Comparison of ENCODE assay signal across 37 mouse cellular contexts in genomic region chr19:12550005-12550942, GRCm38 (mm10). TPM values are rescaled to one million over a fixed set of nuclear protein-coding genes. Genes with fewer than 3 reads are reported as not detected.
DNase-seq lines count a peak whose midpoint lies in the region; ATAC-seq and TF ChIP-seq lines count a peak whose summit lies in the region.
"Had no signal": no experiment of that assay in that cellular context is flagged by ENCODE, and none has a peak within 500 bp of the region (broad histone marks: within the 10 kb centered on the region; RNA-seq: fewer than 3 reads in every experiment).

No protein-coding gene starts in this region.

- H3K9ac ChIP-seq in kidney, embryonic 14.5 days (ENCODE audit: low read depth, low read length): no peak overlapping the region
- H3K9ac ChIP-seq: embryonic facial prominence, embryonic 12.5 days; heart, embryonic 13.5 days; hindbrain, embryonic 15.5 days; liver, embryonic 12.5 days; liver, postnatal 0 days; midbrain, embryonic 12.5 days; neural tube, embryonic 15.5 days; stomach, embryonic 15.5 days had no signal

- CTCF ChIA-PET in Patski (lab: Charles Lee): interaction anchor here (1.0 to 1.2 kb wide), 2 partner anchors 11 to 264 kb away, joined by 3 to 4 read pairs; no protein-coding TSS in a partner anchor

- no peaks in the 10 kb centered on the region for H3K4me1 ChIP-seq in kidney, embryonic 14.5 days (ENCODE audit: control insufficient read depth, insufficient read depth, low read length)
- H3K4me1 ChIP-seq: embryonic facial prominence, embryonic 12.5 days; heart, embryonic 13.5 days; hindbrain, embryonic 15.5 days; liver, embryonic 12.5 days; midbrain, embryonic 12.5 days; neural tube, embryonic 15.5 days; stomach, embryonic 15.5 days had no signal

- 62% methylated on average over 5 of the region's 5 CpGs for WGBS in kidney, embryonic 14.5 days

- H3K4me3 ChIP-seq in kidney, embryonic 14.5 days (ENCODE audit: low read length): no peak overlapping the region
- H3K4me3 ChIP-seq: embryonic facial prominence, embryonic 12.5 days; heart, embryonic 13.5 days; hindbrain, embryonic 15.5 days; liver, embryonic 12.5 days; midbrain, embryonic 12.5 days; neural tube, embryonic 15.5 days; stomach, embryonic 15.5 days had no signal

- POLR2A ChIA-PET in Patski (lab: Charles Lee): no interaction called here

- in situ Hi-C loops in Patski (cut with MboI; ENCODE audit: low pct_unique_long_range_greater_than_20kb): no loop called here

- DNase-seq in ES-CJ7 (ENCODE audit: low read depth, low spot score) (peak; percentile 34), Patski (ENCODE audit: low read depth, low spot score) (no peak)
- DNase-seq in kidney, postnatal 14 days: peak; percentile 27
- no peak for DNase-seq in neural tube, embryonic 10.5 days (ENCODE audit: extremely low spot score, low spot score)
- no peak for DNase-seq in layer of hippocampus, postnatal 10 days (ENCODE audit: low spot score in 2 of 2)
- DNase-seq: adrenal gland, postnatal 25 days; B cell, adult 2 months; cerebellum, adult 11-12 months; cerebellum, adult 9-11 months; embryo, embryonic 11 days; gastrocnemius, postnatal 36 days; heart, postnatal 10 days; layer of hippocampus, postnatal 36 days; left cerebral cortex, postnatal 4 days; liver, postnatal 0 days; retina, postnatal 1 day; right cerebral cortex, postnatal 14 days; thymus, postnatal 14 days had no signal

- no peak for TF ChIP-seq CTCF in Patski (IDR thresholded peaks at IDR 0.05)

- peak overlapping the region; percentile 24; the same call in 1 of the 2 replicates for H3K27ac ChIP-seq in kidney, embryonic 14.5 days (ENCODE audit: low read depth, low read length)
- H3K27ac ChIP-seq: embryonic facial prominence, embryonic 12.5 days; heart, embryonic 13.5 days; hindbrain, embryonic 15.5 days; liver, embryonic 12.5 days; midbrain, embryonic 12.5 days; neural tube, embryonic 15.5 days; stomach, embryonic 15.5 days had no signal

- peak; percentile 57 for ATAC-seq in Patski
- ATAC-seq in kidney, embryonic 14.5 days (ENCODE audit: low FRiP score, low TSS enrichment): peak; percentile 87
- ATAC-seq in monocyte, adult 5-6 weeks (replicated peaks; ENCODE audit: insufficient number of reproducible peaks, low FRiP score, low TSS enrichment, poor library complexity, severe bottlenecking): no peak
- ATAC-seq: forebrain, embryonic 14.5 days; inflammation-experienced regulatory T-cells, adult 6 months; liver, embryonic 12.5 days; liver, postnatal 0 days had no signal

- 0 out of 2 replicates have a peak, but pooled peaks cover 3% of the 10 kb centered on the region for H3K9me3 ChIP-seq in kidney, embryonic 14.5 days (ENCODE audit: control insufficient read depth, low read length)
- H3K9me3 ChIP-seq: embryonic facial prominence, embryonic 12.5 days; heart, embryonic 13.5 days; hindbrain, embryonic 15.5 days; liver, embryonic 12.5 days; midbrain, embryonic 12.5 days; neural tube, embryonic 15.5 days; stomach, embryonic 15.5 days had no signal

- H3K4me2 ChIP-seq in kidney, embryonic 14.5 days (replicated peaks; ENCODE audit: low read depth, low read length): no peak overlapping the region
- H3K4me2 ChIP-seq: embryonic facial prominence, embryonic 12.5 days; heart, embryonic 13.5 days; hindbrain, embryonic 15.5 days; liver, embryonic 12.5 days; midbrain, embryonic 12.5 days; neural tube, embryonic 15.5 days; stomach, embryonic 15.5 days had no signal

- H3K36me3 ChIP-seq in kidney, embryonic 14.5 days (ENCODE audit: control insufficient read depth, insufficient read depth, low read length): no peaks in the 10 kb centered on the region
- H3K36me3 ChIP-seq: embryonic facial prominence, embryonic 12.5 days; heart, embryonic 13.5 days; hindbrain, embryonic 15.5 days; liver, embryonic 12.5 days; midbrain, embryonic 12.5 days; neural tube, embryonic 15.5 days; stomach, embryonic 15.5 days had no signal

- H3K27me3 ChIP-seq in Patski: no peaks in the 10 kb centered on the region
- H3K27me3 ChIP-seq in kidney, embryonic 14.5 days (ENCODE audit: control insufficient read depth, insufficient read depth, low read length): no peaks in the 10 kb centered on the region
- H3K27me3 ChIP-seq: embryonic facial prominence, embryonic 12.5 days; heart, embryonic 13.5 days; hindbrain, embryonic 15.5 days; liver, embryonic 12.5 days; midbrain, embryonic 12.5 days; neural tube, embryonic 15.5 days; stomach, embryonic 15.5 days had no signal

RNA-seq across cellular contexts. Expression of gene Fam111a, which starts 4.7 kb away (rescaled TPM):
- 0.01 TPM for polyA plus RNA-seq in Patski (2021)
- 28.8 and 29.3 TPM in 2 replicates for polyA plus RNA-seq in kidney, embryonic 14.5 days (2014; fragmentation: Nextera tagmentation; extraction: Ambion mirVana)
- 148 to 161 TPM (median 159 TPM) in 3 replicates for total RNA-seq in monocyte, adult 5-6 weeks (2017)
- total RNA-seq in layer of hippocampus, postnatal 10 days (2021): 1 to 10 TPM; 3.9 to 4.1 TPM

RNA-seq across cellular contexts. Expression of gene Dtx4, which starts 49.0 kb away (rescaled TPM):
- polyA plus RNA-seq in Patski (2021): 36.4 TPM
- polyA plus RNA-seq in kidney, embryonic 14.5 days (2014; fragmentation: Nextera tagmentation; extraction: Ambion mirVana): 3.9 and 7.5 TPM in 2 replicates
- 2.6 to 4.2 TPM (median 2.7 TPM) in 3 replicates for total RNA-seq in monocyte, adult 5-6 weeks (2017)
- total RNA-seq in layer of hippocampus, postnatal 10 days (2021): 10 to 100 TPM; 48.1 to 55.5 TPM

RNA-seq across cellular contexts. Expression of gene Gm4952, which starts 49.5 kb away (rescaled TPM):
- 0.04 TPM for polyA plus RNA-seq in Patski (2021)
- 0.09 TPM in 2 replicates for polyA plus RNA-seq in kidney, embryonic 14.5 days (2014; fragmentation: Nextera tagmentation; extraction: Ambion mirVana)
- not detected in 3 replicates for total RNA-seq in monocyte, adult 5-6 weeks (2017)
- total RNA-seq in layer of hippocampus, postnatal 10 days (2021): under 1 TPM; 0.29 to 0.30 TPM
- total RNA-seq: adrenal gland, adult 18-20 months; adrenal gland, postnatal 25 days; ES-E14; gastrocnemius, adult 18-20 months; gastrocnemius, postnatal 36 days; heart, adult 8-10 months; heart, postnatal 10 days; hematopoietic stem cell, adult 5-6 weeks; layer of hippocampus, adult 8-10 months; layer of hippocampus, postnatal 36 days; megakaryocyte progenitor cell, adult 5-6 weeks had no signal
- polyA plus RNA-seq: forebrain, embryonic 14.5 days; inflammation-experienced regulatory T-cells, adult 6 months; midbrain, embryonic 12.5 days; urinary bladder, adult 2 months had no signal

Comparison
In these comparisons a context has a peak if more than half of its experiments do, and no peak if none do; other contexts are left out.
1. DNase-seq: peak in ES-CJ7 (single experiment) and kidney, postnatal 14 days (single experiment); none in Patski (single experiment), neural tube, embryonic 10.5 days (single experiment) and layer of hippocampus, postnatal 10 days (0 of 2).
2. RNA of gene Fam111a, which starts 4.7 kb away (total RNA-seq): 148 to 161 TPM in monocyte, adult 5-6 weeks; 3.9 to 4.1 TPM in layer of hippocampus, postnatal 10 days; every median in the first group is over 10 times any median in the second.